Mouse (Mus musculus) frontal cortex, postnatal 14 days (tissue): ENCODE measurements around the gene Itgae.

ENCODE experiments used
- DNase-seq, 2 experiments: peaks; one replicate each; pipeline ENCODE4 v3.0.0; 2022; ENCODE audit warnings: low spot score in 2 of 2

Itgae gene

GRCm38 (mm10) chr11:73094231-73094995 is 4.0 kb downstream of the Itgae start:
- DNase-seq, result no peak

- DNase-seq, result no peak
Measured at GRCm38 (mm10) chr11:73098860-73099259, 8.5 kb downstream of the Itgae start.

- DNase-seq, result no peak
Measured at GRCm38 (mm10) chr11:73099976-73100750, 9.8 kb downstream of the Itgae start.

- DNase-seq, result no peak
Measured at GRCm38 (mm10) chr11:73101308-73101707, 10.9 kb downstream of the Itgae start.

GRCm38 (mm10) chr11:73105246-73105645 is 14.9 kb downstream of the Itgae start:
- no peak for DNase-seq

GRCm38 (mm10) chr11:73107358-73107757 is 17.0 kb downstream of the Itgae start:
- DNase-seq, result peak; percentile 49 to 61

GRCm38 (mm10) chr11:73108195-73108897 is 18.0 kb downstream of the Itgae start:
- DNase-seq, result no peak

GRCm38 (mm10) chr11:73108898-73109625 is 18.7 kb downstream of the Itgae start:
- no peak for DNase-seq

GRCm38 (mm10) chr11:73109941-73110340 is 19.6 kb downstream of the Itgae start:
- no peak for DNase-seq

GRCm38 (mm10) chr11:73111414-73111813 is 21.0 kb downstream of the Itgae start:
- DNase-seq, result no peak

- DNase-seq, result no peak
Measured at GRCm38 (mm10) chr11:73126495-73126894, 36.1 kb downstream of the Itgae start.

GRCm38 (mm10) chr11:73131020-73131419 is 40.6 kb downstream of the Itgae start:
- DNase-seq, result no peak

GRCm38 (mm10) chr11:73132999-73133398 is 42.6 kb downstream of the Itgae start:
- DNase-seq, result no peak

- DNase-seq, result no peak
Measured at GRCm38 (mm10) chr11:73134222-73134621, 43.8 kb downstream of the Itgae start.

GRCm38 (mm10) chr11:73136587-73136986 is 46.2 kb downstream of the Itgae start:
- DNase-seq, result no peak

- DNase-seq, result no peak
Measured at GRCm38 (mm10) chr11:73137116-73137515, 46.7 kb downstream of the Itgae start.

GRCm38 (mm10) chr11:73137591-73138501 is 47.5 kb downstream of the Itgae start, which contains the start of gene Haspin:
TSS of gene Haspin (minus strand) at chr11:73138294.
- peak; percentile 74 to 82 for DNase-seq

- no peak for DNase-seq
Measured at GRCm38 (mm10) chr11:73144261-73144681, 53.9 kb downstream of the Itgae start.

- no peak for DNase-seq
Measured at GRCm38 (mm10) chr11:73146026-73146974, 55.9 kb downstream of the Itgae start.
